In the genomic region with DNA sequence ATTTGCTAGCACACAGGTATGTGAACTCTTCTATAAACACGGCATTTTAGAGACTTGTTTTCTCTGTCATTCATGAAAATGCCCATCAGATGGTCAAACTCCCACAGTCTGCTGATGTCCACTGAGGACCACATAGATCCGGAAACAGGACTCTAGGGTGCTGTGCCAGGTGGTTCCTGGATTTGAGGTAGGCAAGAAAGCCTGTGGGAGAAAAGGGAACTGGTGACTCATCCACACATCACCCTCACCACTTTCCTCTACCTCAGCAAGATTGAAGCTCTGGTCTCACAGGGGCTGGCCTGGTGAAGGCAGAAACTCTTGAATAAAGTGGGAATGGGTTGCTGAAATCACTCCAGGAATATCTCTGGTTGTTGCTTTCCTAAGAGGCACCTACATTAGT, we compare ENCODE assay signal across 30 mouse cellular contexts.
DNase-seq lines count a peak whose midpoint lies in the region; ATAC-seq and TF ChIP-seq lines count a peak whose summit lies in the region.
"Had no signal": no experiment of that assay in that cellular context is flagged by ENCODE, and none has a peak within 500 bp of the region (broad histone marks: within the 10 kb centered on the region; RNA-seq: fewer than 3 reads in every experiment).

No protein-coding gene starts in this region.

- no peak overlapping the region for H3K27ac ChIP-seq in MEL (ENCODE audit: control insufficient read depth, low read depth, low read length)
- H3K27ac ChIP-seq: embryonic facial prominence, embryonic 10.5 days; embryonic facial prominence, embryonic 13.5 days; forebrain, embryonic 12.5 days; forebrain, embryonic 15.5 days; heart, embryonic 15.5 days; hindbrain, embryonic 10.5 days; hindbrain, embryonic 13.5 days; intestine, embryonic 15.5 days had no signal

- DNase-seq in 3T3-L1 (ENCODE audit: low read depth, low spot score) = peak; percentile 31
- peak; percentile 11 for DNase-seq in MEL (ENCODE audit: low read depth, low spot score)
- DNase-seq in layer of hippocampus, adult 11-12 months (ENCODE audit: low spot score) = no peak
- DNase-seq in left cerebral cortex, postnatal 25 days (ENCODE audit: low spot score in 2 of 2) = no peak
- DNase-seq in layer of hippocampus, postnatal 36 days = no peak
- DNase-seq: adrenal gland, postnatal 10 days; adrenal gland, postnatal 36 days; cerebellum, adult 11 months; cerebellum, adult 2 months; cerebellum, adult 9-11 months; cerebellum, postnatal 25 days; embryo, embryonic 11 days; gastrocnemius, postnatal 10 days; gastrocnemius, postnatal 36 days; heart, adult 18-20 months; heart, postnatal 10 days; kidney, adult 11 months had no signal

- TF ChIP-seq RAD21 in MEL (IDR thresholded peaks at IDR 0.05; ENCODE audit: low read depth, low read length) = no peak

- no peak for TF ChIP-seq EP300 in MEL (IDR thresholded peaks at IDR 0.05; ENCODE audit: low read depth in 1 of 2, low read length in 2 of 2)

- no peaks in the 10 kb centered on the region for H3K27me3 ChIP-seq in MEL (ENCODE audit: control insufficient read depth in 1 of 2, insufficient read depth in 2 of 2, low read length in 2 of 2)
- H3K27me3 ChIP-seq: embryonic facial prominence, embryonic 13.5 days; forebrain, embryonic 12.5 days; forebrain, embryonic 15.5 days; heart, embryonic 12.5 days; heart, embryonic 15.5 days; hindbrain, embryonic 13.5 days; intestine, embryonic 15.5 days; Patski had no signal

- intact Hi-C loops in left cerebral cortex, postnatal 25 days (cut with DNase I) = no loop called here

- no peaks in the 10 kb centered on the region for H3K9me3 ChIP-seq in MEL (replicated peaks; ENCODE audit: insufficient read depth, low read length)
- H3K9me3 ChIP-seq: embryonic facial prominence, embryonic 10.5 days; embryonic facial prominence, embryonic 13.5 days; forebrain, embryonic 12.5 days; forebrain, embryonic 15.5 days; heart, embryonic 12.5 days; heart, embryonic 15.5 days; hindbrain, embryonic 10.5 days; hindbrain, embryonic 13.5 days; intestine, embryonic 15.5 days had no signal

- no peak for TF ChIP-seq POLR2A in MEL (IDR thresholded peaks at IDR 0.05; ENCODE audit: control insufficient read depth in 1 of 2, insufficient read depth in 1 of 2, low read depth in 1 of 2, low read length in 2 of 2, poor library complexity in 1 of 2)

- no peak for TF ChIP-seq CTCF in MEL (IDR thresholded peaks at IDR 0.05 in 2 of 3, conservative IDR thresholded peaks at IDR 0.05 in 1 of 3; ENCODE audit: control insufficient read depth in 1 of 3, insufficient read depth in 1 of 3, low read depth in 2 of 3, low read length in 3 of 3, poor library complexity in 1 of 3, severe bottlenecking in 1 of 3)

- no peaks in the 10 kb centered on the region for H3K4me1 ChIP-seq in MEL (ENCODE audit: control insufficient read depth in 1 of 2, insufficient read depth in 2 of 2, low read length in 2 of 2)
- H3K4me1 ChIP-seq: embryonic facial prominence, embryonic 10.5 days; embryonic facial prominence, embryonic 13.5 days; forebrain, embryonic 12.5 days; forebrain, embryonic 15.5 days; hindbrain, embryonic 10.5 days; hindbrain, embryonic 13.5 days; intestine, embryonic 15.5 days had no signal

- no peak overlapping the region for H3K4me3 ChIP-seq in MEL (ENCODE audit: control insufficient read depth in 1 of 2, insufficient read depth in 1 of 2, low read depth in 2 of 2, low read length in 2 of 2)
- H3K4me3 ChIP-seq: embryonic facial prominence, embryonic 10.5 days; embryonic facial prominence, embryonic 13.5 days; erythroblast, embryonic 14.5 days; forebrain, embryonic 12.5 days; forebrain, embryonic 15.5 days; heart, embryonic 12.5 days; heart, embryonic 15.5 days; hindbrain, embryonic 10.5 days; hindbrain, embryonic 13.5 days; intestine, embryonic 15.5 days had no signal

- no peaks in the 10 kb centered on the region for H3K79me2 ChIP-seq in MEL (ENCODE audit: control insufficient read depth, insufficient read depth, low read length, poor library complexity)

- H3K36me3 ChIP-seq in MEL (ENCODE audit: control insufficient read depth in 1 of 2, insufficient read depth in 2 of 2, low read length in 2 of 2) = peaks cover 0 to 3% of the 10 kb centered on the region in 2 experiments; a peak in 1 of 4 replicates
- H3K36me3 ChIP-seq: embryonic facial prominence, embryonic 10.5 days; embryonic facial prominence, embryonic 13.5 days; forebrain, embryonic 12.5 days; forebrain, embryonic 15.5 days; heart, embryonic 12.5 days; heart, embryonic 15.5 days; hindbrain, embryonic 10.5 days; hindbrain, embryonic 13.5 days; intestine, embryonic 15.5 days had no signal

- no peak overlapping the region for H3K9ac ChIP-seq in MEL (ENCODE audit: control insufficient read depth, low read depth, low read length, poor library complexity, severe bottlenecking)
- H3K9ac ChIP-seq: embryonic facial prominence, embryonic 13.5 days; forebrain, embryonic 12.5 days; forebrain, embryonic 15.5 days; heart, embryonic 12.5 days; heart, embryonic 15.5 days; hindbrain, embryonic 13.5 days; intestine, embryonic 15.5 days had no signal

- ATAC-seq in granulocyte monocyte progenitor cell, adult 5-6 weeks (replicated peaks; ENCODE audit: poor library complexity, severe bottlenecking) = peak; percentile 69
- ATAC-seq: forebrain, embryonic 15.5 days; hindbrain, embryonic 16.5 days; intestine, embryonic 15.5 days; Patski had no signal

TF ChIP-seq in MEL, 35 proteins besides CTCF, POLR2A, EP300 and RAD21:
- TF ChIP-seq UBTF (IDR thresholded peaks at IDR 0.05; ENCODE audit: borderline replicate concordance, insufficient read depth, low read depth, low read length) = no peak
- TF ChIP-seq MEF2A (IDR thresholded peaks at IDR 0.05; ENCODE audit: extremely low read depth, insufficient replicate concordance, low read depth, low read length, poor library complexity, severe bottlenecking) = no peak
- no peak for TF ChIP-seq MAFK (IDR thresholded peaks at IDR 0.05; ENCODE audit: borderline replicate concordance, low read depth, low read length)
- TF ChIP-seq POLR2AphosphoS5 (IDR thresholded peaks at IDR 0.05; ENCODE audit: borderline replicate concordance, low read depth, low read length) = no peak
- no peak for TF ChIP-seq E2F4 (IDR thresholded peaks at IDR 0.05; ENCODE audit: borderline replicate concordance, low read depth, low read length)
- no peak for TF ChIP-seq CHD1 (IDR thresholded peaks at IDR 0.05; ENCODE audit: low read depth, low read length)
- TF ChIP-seq ELF1 (IDR thresholded peaks at IDR 0.05; ENCODE audit: low read depth, low read length) = no peak
- no peak for TF ChIP-seq JUND (IDR thresholded peaks at IDR 0.05; ENCODE audit: low read depth, low read length)
- no peak for TF ChIP-seq USF1 (IDR thresholded peaks at IDR 0.05; ENCODE audit: low read depth, low read length)
- TF ChIP-seq CHD2 (IDR thresholded peaks at IDR 0.05; ENCODE audit: low read length) = no peak
- TF ChIP-seq HCFC1 (IDR thresholded peaks at IDR 0.05; ENCODE audit: low read depth, low read length) = no peak
- TF ChIP-seq KAT2A (conservative IDR thresholded peaks at IDR 0.05; ENCODE audit: low read depth, low read length) = no peak
- TF ChIP-seq USF2 (IDR thresholded peaks at IDR 0.05; ENCODE audit: borderline replicate concordance in 1 of 2, insufficient read depth in 1 of 2, low read depth in 1 of 2, low read length in 2 of 2) = no peak
TF ChIP-seq in MEL: peak in this region for 0.

Comparison
In these comparisons a context has a peak if more than half of its experiments do, and no peak if none do; other contexts are left out.
1. DNase-seq: peak in 3T3-L1 (single experiment) and MEL (single experiment); none in layer of hippocampus, adult 11-12 months (single experiment), left cerebral cortex, postnatal 25 days (0 of 2) and layer of hippocampus, postnatal 36 days (0 of 2).